Mouse (Mus musculus) neural tube, embryonic 11.5 days (tissue): ENCODE measurements around the gene Mfsd12. TPM values are rescaled to one million over a fixed set of nuclear protein-coding genes. Genes with fewer than 3 reads are reported as not detected.
A peak's percentile ranks its signal among the peaks of the same experiment; 100 is the strongest.

Source experiments
- ATAC-seq: fragments of 200-750 bp; cut with Nextera tagmentation; 2 replicates; pipeline ENCODE4 v1.8.0; 2017; ENCODE audit warnings: moderate number of reproducible peaks, mild to moderate bottlenecking, moderate TSS enrichment, moderate library complexity; ENCODE audit not compliant: insufficient read depth, low FRiP score, low TSS enrichment
- DNase-seq: peaks from one replicate; pipeline ENCODE4 v3.0.0-alpha.2; 2015; ENCODE audit warnings: low spot score
- H3K27ac ChIP-seq: fragments of 300-500 bp; sonication (generic); 2 replicates; pipeline ENCODE4 v1.5.1; 2014; ENCODE audit warnings: low read depth, mild to moderate bottlenecking, low read length
- H3K27me3 ChIP-seq: fragments of 300-500 bp; sonication (generic); 2 replicates; pipeline ENCODE4 v1.6.1; 2014; ENCODE audit warnings: mild to moderate bottlenecking, low read length, mixed read lengths; ENCODE audit not compliant: control insufficient read depth, insufficient read depth
- H3K36me3 ChIP-seq: fragments of 300-500 bp; sonication (generic); 2 replicates; pipeline ENCODE4 v1.6.1; 2014; ENCODE audit warnings: mild to moderate bottlenecking, low read length, moderate library complexity, mixed read lengths; ENCODE audit not compliant: control insufficient read depth, insufficient read depth
- H3K4me1 ChIP-seq: fragments of 300-500 bp; sonication (generic); 2 replicates; pipeline ENCODE4 v1.6.1; 2014; ENCODE audit warnings: low read length, mixed read lengths; ENCODE audit not compliant: control insufficient read depth, insufficient read depth
- H3K4me2 ChIP-seq: fragments of 300-500 bp; sonication (generic); 2 replicates; pipeline ENCODE4 v1.6.1; 2014; ENCODE audit warnings: low read depth, mild to moderate bottlenecking, moderate library complexity
- H3K4me3 ChIP-seq: fragments of 300-500 bp; sonication (generic); 2 replicates; pipeline ENCODE4 v1.5.1; 2014; ENCODE audit warnings: low read depth, low read length
- H3K9ac ChIP-seq: fragments of 300-500 bp; sonication (generic); 2 replicates; pipeline ENCODE4 v1.6.1; 2014; ENCODE audit warnings: mild to moderate bottlenecking, low read length
- H3K9me3 ChIP-seq: fragments of 300-500 bp; sonication (generic); 2 replicates; pipeline ENCODE4 v1.6.1; 2016; ENCODE audit warnings: low read length; ENCODE audit not compliant: control insufficient read depth
- WGBS: fragments of 180-500 bp; shearing (Covaris S2); extraction: QIAGEN DNeasy Blood & Tissue Kit; methylation state at CpG from one replicate; pipeline ENCODE4 v1.1.7; 2014; 5-methylcytosine and 5-hydroxymethylcytosine counted together
- polyA plus RNA-seq: library from polyadenylated mRNA; unstranded; fragments of >200 nt; fragmentation: Nextera tagmentation; extraction: Ambion mirVana; gene quantifications from 2 replicates; pipeline ENCODE4 v1.2.1, GENCODE M21; 2014

The Mfsd12 gene
- polyA plus RNA-seq, 1 experiment from 2014 or later = 5.3 TPM

DNA sequence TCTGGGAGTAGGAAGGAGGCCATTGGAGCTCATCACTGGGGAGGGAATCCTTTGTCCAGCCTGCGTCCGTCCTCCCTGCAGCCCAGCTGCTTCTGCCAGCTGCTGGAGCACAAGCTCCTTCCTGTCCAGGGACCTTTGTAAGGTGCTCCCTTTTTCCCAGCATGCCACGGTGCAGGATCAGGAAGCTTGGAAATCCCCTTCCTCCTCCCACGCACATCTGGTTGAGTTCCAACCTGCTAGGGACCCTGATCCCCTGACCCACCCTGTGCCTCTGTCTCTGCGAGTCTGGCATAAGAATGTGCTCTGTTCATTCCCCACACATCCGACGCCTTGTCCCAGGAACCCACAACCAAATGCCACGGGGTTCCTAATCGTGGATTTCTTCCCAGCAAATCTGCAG lies 53.7 kb downstream of the Mfsd12 start:
- no peak for ATAC-seq
- Histone ChIP-seq H3K4me3 (no peak overlapping the region), H3K27ac (no peak overlapping the region), H3K4me1 (peaks cover 53% of the 10 kb centered on the region), H3K4me2 (0 out of 2 replicates have a peak overlapping the region, but pooled peaks have one; percentile 4), H3K9me3 (no peaks in the 10 kb centered on the region), H3K27me3 (peaks cover 17% of the 10 kb centered on the region), H3K36me3 (no peaks in the 10 kb centered on the region), H3K9ac (no peak overlapping the region)
- DNase-seq = no peak
- 81% methylated on average over 9 of the region's 9 CpGs for WGBS

GRCm38 (mm10) chr10:81411471-81412400 lies 54.4 kb downstream of the Mfsd12 start:
- Histone ChIP-seq H3K4me1 (peaks cover 53% of the 10 kb centered on the region), H3K27me3 (peaks cover 10% of the 10 kb centered on the region), H3K36me3 (no peaks in the 10 kb centered on the region), H3K4me2 (no peak overlapping the region), H3K27ac (peak overlapping the region; percentile 39; the same call in 1 of the 2 replicates), H3K9me3 (no peaks in the 10 kb centered on the region), H3K9ac (no peak overlapping the region; the same call in none of the 2 replicates), H3K4me3 (no peak overlapping the region)
- DNase-seq = no peak
- WGBS = 74% methylated on average over 17 of the region's 18 CpGs
- ATAC-seq = no peak

- Histone ChIP-seq H3K36me3 (no peaks in the 10 kb centered on the region), H3K4me3 (no peak overlapping the region), H3K4me1 (peaks cover 49% of the 10 kb centered on the region), H3K27me3 (peaks cover 5% of the 10 kb centered on the region; the same call in 1 of the 2 replicates), H3K9me3 (no peaks in the 10 kb centered on the region), H3K27ac (no peak overlapping the region; the same call in 1 of the 2 replicates), H3K4me2 (no peak overlapping the region), H3K9ac (no peak overlapping the region)
- WGBS = 80% methylated on average over 16 of the region's 16 CpGs
- ATAC-seq (no peak), DNase-seq (no peak)
Observed at GRCm38 (mm10) chr10:81412586-81413309, 55.5 kb downstream of the Mfsd12 start.

DNA sequence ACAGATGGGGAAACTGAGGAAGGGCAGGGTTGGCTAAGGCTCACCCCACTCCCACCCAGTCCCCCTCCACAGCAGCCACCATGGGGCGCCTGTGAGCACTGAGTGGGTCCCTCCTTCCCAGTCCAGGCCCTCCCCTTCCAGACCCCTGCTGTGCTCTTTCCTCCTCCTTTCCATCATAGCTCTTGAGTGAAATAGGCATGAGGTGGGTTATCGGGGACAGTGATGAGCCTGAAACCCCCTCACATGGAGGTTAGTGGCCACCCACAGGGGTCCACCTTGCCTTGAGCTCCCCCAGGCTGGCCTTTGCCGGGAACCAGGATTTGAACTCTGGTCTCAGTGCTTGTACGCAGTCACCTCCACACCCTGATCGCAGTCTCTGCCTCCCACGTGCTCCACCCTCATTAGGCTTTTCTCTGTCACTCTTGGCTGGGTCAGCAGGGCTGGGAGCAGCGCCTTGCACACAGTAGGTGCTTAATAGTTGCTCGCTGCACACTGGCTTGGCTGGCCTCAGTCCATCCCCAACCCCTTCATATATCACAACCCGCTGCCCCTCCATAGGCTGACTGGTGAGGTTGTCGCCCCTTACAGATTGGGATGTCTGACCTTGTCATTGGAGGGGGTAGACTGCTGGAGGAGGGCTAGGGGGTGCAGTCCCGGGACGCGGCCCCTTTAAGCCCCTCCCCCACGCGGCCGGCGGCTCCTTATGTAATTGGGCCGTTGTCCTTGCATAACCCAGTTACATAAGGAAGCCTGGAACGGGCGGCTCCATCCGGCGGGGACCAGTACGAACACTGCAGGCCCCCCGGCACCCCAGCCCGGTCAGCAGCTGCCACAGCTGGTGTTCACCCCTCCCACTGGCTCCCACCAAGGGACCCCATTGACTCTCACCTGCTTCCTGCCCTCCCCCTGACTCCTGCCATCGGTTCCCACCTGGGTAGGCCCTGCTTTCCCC lies 56.3 kb downstream of the Mfsd12 start:
- H3K9me3 ChIP-seq = no peaks in the 10 kb centered on the region
- no peaks in the 10 kb centered on the region for H3K36me3 ChIP-seq
- no peak overlapping the region for H3K4me3 ChIP-seq
- WGBS = 23% methylated on average over 26 of the region's 26 CpGs
- peaks cover 45% of the 10 kb centered on the region for H3K4me1 ChIP-seq
- ATAC-seq (no peak), DNase-seq (peak; percentile 77)
- peak overlapping the region; percentile 39 for H3K9ac ChIP-seq
- peak overlapping the region; percentile 5; the same call in 1 of the 2 replicates for H3K4me2 ChIP-seq
- H3K27me3 ChIP-seq = no peaks in the 10 kb centered on the region
- no peak overlapping the region for H3K27ac ChIP-seq

GRCm38 (mm10) chr10:81414682-81415081 lies 57.4 kb downstream of the Mfsd12 start:
- DNase-seq (peak; percentile 72), ATAC-seq (no peak)
- Histone ChIP-seq H3K9ac (no peak overlapping the region), H3K4me2 (peak overlapping the region; percentile 5; the same call in 1 of the 2 replicates), H3K27ac (peak overlapping the region; percentile 23; the same call in 1 of the 2 replicates), H3K4me1 (peaks cover 42% of the 10 kb centered on the region), H3K9me3 (no peaks in the 10 kb centered on the region), H3K36me3 (no peaks in the 10 kb centered on the region), H3K4me3 (no peak overlapping the region), H3K27me3 (no peaks in the 10 kb centered on the region)

- Histone ChIP-seq H3K27ac (no peak overlapping the region), H3K36me3 (no peaks in the 10 kb centered on the region), H3K4me2 (no peak overlapping the region), H3K9ac (no peak overlapping the region), H3K4me3 (no peak overlapping the region), H3K27me3 (no peaks in the 10 kb centered on the region), H3K9me3 (no peaks in the 10 kb centered on the region), H3K4me1 (peaks cover 40% of the 10 kb centered on the region)
- no peak for DNase-seq
- ATAC-seq = no peak
- WGBS = 80% methylated on average over 5 of the region's 5 CpGs
Observed at GRCm38 (mm10) chr10:81415146-81415545, 57.9 kb downstream of the Mfsd12 start.
